Mouse (Mus musculus): Measurements from ENCODE around the gene Tomm20. TPM values are rescaled to one million over a fixed set of nuclear protein-coding genes. Genes with fewer than 3 reads are reported as not detected.

Gene Tomm20
- total and polyA plus RNA-seq, 2 experiments: 22.6 to 233 TPM

DNA sequence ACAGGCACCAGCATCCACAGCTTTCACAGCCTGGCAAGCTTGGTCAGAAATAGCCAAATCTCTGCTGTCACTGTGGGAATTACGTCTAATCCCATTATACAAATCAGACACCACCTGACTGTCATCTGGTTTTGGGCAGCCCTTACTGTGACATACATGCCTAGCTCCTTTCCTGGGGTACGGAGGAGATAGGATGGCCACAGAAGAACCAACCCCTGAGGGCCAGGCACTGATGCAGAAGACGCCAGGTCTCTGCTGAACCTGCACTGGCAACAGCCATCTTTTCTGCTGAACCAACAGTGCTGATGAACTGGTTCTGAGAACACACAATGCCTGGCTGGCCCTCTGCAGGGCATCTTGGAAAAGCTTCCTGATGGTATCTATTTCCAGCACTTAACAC lies 8.3 kb downstream of the Tomm20 start:
- H3K27me3 ChIP-seq (ENCODE audit: control insufficient read depth, insufficient read depth, low read length): no peaks in the 10 kb centered on the region
- H3K36me3 ChIP-seq (ENCODE audit: control insufficient read depth, insufficient read depth, low read length): peaks cover 49% of the 10 kb centered on the region
- TF ChIP-seq CTCF (IDR thresholded peaks at IDR 0.05; ENCODE audit: low read depth, low read length) (no peak), POLR2A (IDR thresholded peaks at IDR 0.05; ENCODE audit: extremely low read depth, insufficient read depth, low read length) (no peak)
- no peak overlapping the region for H3K4me3 ChIP-seq (ENCODE audit: insufficient read depth, low read depth, low read length)
- 91% methylated on average over 3 of the region's 3 CpGs for WGBS
- H3K4me1 ChIP-seq (ENCODE audit: control insufficient read depth, insufficient read depth, low read length): peaks cover 10% of the 10 kb centered on the region; the same call in 1 of the 2 replicates
- DNase-seq (ENCODE audit: extremely low read depth, low read depth, low spot score): no peak
- H3K27ac ChIP-seq (replicated peaks; ENCODE audit: insufficient read depth, low read depth, low read length): no peak overlapping the region
- no peak overlapping the region for H3K9ac ChIP-seq (ENCODE audit: low read depth, low read length)
- H3K79me2 ChIP-seq (ENCODE audit: control insufficient read depth, insufficient read depth, low read length): peaks cover 10% of the 10 kb centered on the region; the same call in 1 of the 2 replicates

DNA sequence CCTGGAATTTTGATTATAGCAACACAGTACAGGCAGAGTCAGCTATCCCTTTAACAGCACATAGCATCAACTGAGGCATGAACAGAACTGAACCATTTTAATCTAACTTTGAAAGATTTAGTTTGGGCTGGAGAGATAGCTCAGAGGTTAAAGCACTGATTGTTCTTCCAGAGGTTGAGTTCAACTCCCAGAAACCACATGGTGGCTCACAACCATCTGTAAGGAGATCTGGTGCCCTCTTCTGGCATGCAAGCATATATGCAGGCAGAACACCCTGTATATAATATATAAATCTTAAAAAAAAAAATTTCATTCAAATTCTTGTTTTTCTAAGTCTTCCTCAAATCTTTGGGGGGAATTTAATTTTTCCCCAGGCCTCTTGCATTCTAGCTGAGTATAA lies 9.7 kb downstream of the Tomm20 start:
- H3K27ac ChIP-seq (replicated peaks; ENCODE audit: insufficient read depth, low read depth, low read length): no peak overlapping the region
- no peak overlapping the region for H3K4me3 ChIP-seq (ENCODE audit: insufficient read depth, low read depth, low read length)
- peaks cover 56% of the 10 kb centered on the region for H3K36me3 ChIP-seq (ENCODE audit: control insufficient read depth, insufficient read depth, low read length)
- H3K27me3 ChIP-seq (ENCODE audit: control insufficient read depth, insufficient read depth, low read length): no peaks in the 10 kb centered on the region
- H3K9ac ChIP-seq (ENCODE audit: low read depth, low read length): no peak overlapping the region
- no peaks in the 10 kb centered on the region; the same call in 1 of the 2 replicates for H3K79me2 ChIP-seq (ENCODE audit: control insufficient read depth, insufficient read depth, low read length)
- peak; percentile 44 for TF ChIP-seq CTCF (IDR thresholded peaks at IDR 0.05; ENCODE audit: low read depth, low read length)
- TF ChIP-seq POLR2A (IDR thresholded peaks at IDR 0.05; ENCODE audit: extremely low read depth, insufficient read depth, low read length): no peak
- peaks cover 7% of the 10 kb centered on the region; the same call in 1 of the 2 replicates for H3K4me1 ChIP-seq (ENCODE audit: control insufficient read depth, insufficient read depth, low read length)
- DNase-seq (ENCODE audit: extremely low read depth, low read depth, low spot score): peak; percentile 22

DNA sequence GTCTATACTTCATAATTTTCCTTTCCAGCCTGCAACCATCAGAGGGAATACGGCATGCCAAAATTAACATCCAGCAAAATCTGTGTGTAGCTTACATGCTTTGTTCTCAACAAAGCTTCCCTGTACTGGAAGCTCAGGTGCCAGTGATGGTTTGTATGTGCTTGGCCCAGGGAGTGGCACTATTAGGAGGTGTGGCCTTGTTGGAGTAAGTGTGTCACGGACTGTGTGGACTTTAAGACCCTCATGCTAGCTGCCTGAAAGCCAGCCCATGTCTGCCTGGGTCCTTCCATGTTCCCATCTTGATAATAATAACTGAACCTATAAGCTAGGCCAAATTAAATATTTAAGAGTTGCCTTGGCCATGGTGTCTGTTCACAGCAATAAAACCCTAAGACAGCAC lies 10.3 kb downstream of the Tomm20 start:
- no peak overlapping the region for H3K9ac ChIP-seq (ENCODE audit: low read depth, low read length)
- no peaks in the 10 kb centered on the region for H3K27me3 ChIP-seq (ENCODE audit: control insufficient read depth, insufficient read depth, low read length)
- no peak overlapping the region for H3K4me3 ChIP-seq (ENCODE audit: insufficient read depth, low read depth, low read length)
- TF ChIP-seq CTCF (IDR thresholded peaks at IDR 0.05; ENCODE audit: low read depth, low read length) (no peak), POLR2A (IDR thresholded peaks at IDR 0.05; ENCODE audit: extremely low read depth, insufficient read depth, low read length) (no peak)
- no peak overlapping the region for H3K27ac ChIP-seq (replicated peaks; ENCODE audit: insufficient read depth, low read depth, low read length)
- H3K79me2 ChIP-seq (ENCODE audit: control insufficient read depth, insufficient read depth, low read length): no peaks in the 10 kb centered on the region; the same call in 1 of the 2 replicates
- DNase-seq (ENCODE audit: extremely low read depth, low read depth, low spot score): no peak
- peaks cover 57% of the 10 kb centered on the region for H3K36me3 ChIP-seq (ENCODE audit: control insufficient read depth, insufficient read depth, low read length)
- WGBS: 83% methylated on average over 2 of the region's 2 CpGs
- peaks cover 7% of the 10 kb centered on the region; the same call in 1 of the 2 replicates for H3K4me1 ChIP-seq (ENCODE audit: control insufficient read depth, insufficient read depth, low read length)

DNA sequence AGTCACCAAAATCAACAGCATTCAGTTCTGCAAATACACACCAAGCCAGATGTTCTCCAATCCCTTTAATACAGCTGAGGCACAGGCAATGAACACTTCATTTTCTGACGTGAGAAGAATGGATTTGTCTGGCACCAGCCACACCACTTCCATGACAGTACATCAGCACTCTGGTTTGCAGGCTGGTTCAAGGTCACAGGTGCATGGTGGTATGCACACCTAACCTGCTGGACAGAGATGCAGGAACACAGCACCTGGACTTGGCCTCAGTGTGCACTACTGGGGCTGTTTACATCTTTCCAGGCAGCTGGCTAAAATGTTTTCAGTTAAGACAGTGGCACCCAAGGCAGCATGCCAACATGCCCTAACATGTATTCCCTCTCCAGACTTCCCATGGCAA lies 13.0 kb downstream of the Tomm20 start:
- H3K9ac ChIP-seq (ENCODE audit: low read depth, low read length): no peak overlapping the region
- no peaks in the 10 kb centered on the region for H3K27me3 ChIP-seq (ENCODE audit: control insufficient read depth, insufficient read depth, low read length)
- no peak overlapping the region for H3K27ac ChIP-seq (replicated peaks; ENCODE audit: insufficient read depth, low read depth, low read length)
- no peak overlapping the region for H3K4me3 ChIP-seq (ENCODE audit: insufficient read depth, low read depth, low read length)
- TF ChIP-seq CTCF (IDR thresholded peaks at IDR 0.05; ENCODE audit: low read depth, low read length) (no peak), POLR2A (IDR thresholded peaks at IDR 0.05; ENCODE audit: extremely low read depth, insufficient read depth, low read length) (no peak)
- H3K36me3 ChIP-seq (ENCODE audit: control insufficient read depth, insufficient read depth, low read length): peaks cover 37% of the 10 kb centered on the region
- WGBS: 49% methylated on average over 1 of the region's 1 CpGs
- DNase-seq (ENCODE audit: extremely low read depth, low read depth, low spot score): no peak
- H3K4me1 ChIP-seq (ENCODE audit: control insufficient read depth, insufficient read depth, low read length): peaks cover 10% of the 10 kb centered on the region
- no peaks in the 10 kb centered on the region; the same call in 1 of the 2 replicates for H3K79me2 ChIP-seq (ENCODE audit: control insufficient read depth, insufficient read depth, low read length)

DNA sequence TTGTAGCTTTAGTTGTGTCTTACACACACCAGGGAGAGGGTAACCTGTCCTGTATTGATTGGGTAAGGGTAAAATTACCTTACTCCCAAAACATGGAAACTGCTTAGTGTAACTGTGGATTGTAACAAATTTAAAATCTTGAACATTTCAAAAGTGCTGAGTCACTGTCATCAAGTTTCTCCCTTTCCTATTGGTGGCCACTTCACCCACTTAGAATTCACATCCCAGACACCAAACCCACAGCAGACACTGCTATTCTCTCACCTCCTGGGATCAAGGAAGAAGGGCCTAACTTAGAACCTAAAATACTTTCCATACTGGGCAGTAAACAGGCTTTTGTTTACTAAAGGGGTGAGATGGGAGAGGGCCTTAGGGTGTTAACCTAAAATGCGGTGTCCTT lies 13.4 kb downstream of the Tomm20 start:
- H3K4me1 ChIP-seq (ENCODE audit: control insufficient read depth, insufficient read depth, low read length): peaks cover 10% of the 10 kb centered on the region
- 38% methylated on average over 1 of the region's 1 CpGs for WGBS
- peak; percentile 38 for DNase-seq (ENCODE audit: extremely low read depth, low read depth, low spot score)
- no peak for TF ChIP-seq CTCF (IDR thresholded peaks at IDR 0.05; ENCODE audit: low read depth, low read length)
- TF ChIP-seq POLR2A (IDR thresholded peaks at IDR 0.05; ENCODE audit: extremely low read depth, insufficient read depth, low read length): no peak
- no peaks in the 10 kb centered on the region for H3K27me3 ChIP-seq (ENCODE audit: control insufficient read depth, insufficient read depth, low read length)
- H3K4me3 ChIP-seq (ENCODE audit: insufficient read depth, low read depth, low read length): no peak overlapping the region
- H3K9ac ChIP-seq (ENCODE audit: low read depth, low read length): no peak overlapping the region
- no peaks in the 10 kb centered on the region for H3K79me2 ChIP-seq (ENCODE audit: control insufficient read depth, insufficient read depth, low read length)
- H3K36me3 ChIP-seq (ENCODE audit: control insufficient read depth, insufficient read depth, low read length): peaks cover 34% of the 10 kb centered on the region
- H3K27ac ChIP-seq (replicated peaks; ENCODE audit: insufficient read depth, low read depth, low read length): no peak overlapping the region

DNA sequence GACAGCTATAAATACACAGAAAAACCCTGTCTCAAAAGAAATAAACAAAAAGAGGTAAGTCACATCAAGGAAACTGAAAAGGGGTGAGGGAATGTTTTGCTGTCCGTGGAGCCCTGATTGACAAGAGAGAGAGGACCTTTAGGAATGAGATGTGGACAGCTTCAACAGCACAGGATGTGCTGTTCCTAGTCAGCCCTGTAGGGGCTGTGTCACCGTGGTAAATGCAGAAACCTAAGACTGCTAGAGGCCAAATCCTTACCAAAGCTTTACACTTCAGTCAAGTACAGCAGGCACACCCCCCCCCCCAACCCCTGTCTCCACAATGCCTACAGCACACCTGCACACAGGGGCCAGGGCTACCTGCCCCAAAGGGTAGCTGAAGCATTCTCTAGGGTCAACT lies 13.9 kb downstream of the Tomm20 start:
- Histone ChIP-seq H3K4me3 (ENCODE audit: insufficient read depth, low read depth, low read length) (no peak overlapping the region), H3K27ac (replicated peaks; ENCODE audit: insufficient read depth, low read depth, low read length) (no peak overlapping the region), H3K4me1 (ENCODE audit: control insufficient read depth, insufficient read depth, low read length) (peaks cover 10% of the 10 kb centered on the region), H3K9ac (ENCODE audit: low read depth, low read length) (no peak overlapping the region), H3K27me3 (ENCODE audit: control insufficient read depth, insufficient read depth, low read length) (no peaks in the 10 kb centered on the region), H3K79me2 (ENCODE audit: control insufficient read depth, insufficient read depth, low read length) (no peaks in the 10 kb centered on the region), H3K36me3 (ENCODE audit: control insufficient read depth, insufficient read depth, low read length) (peaks cover 33% of the 10 kb centered on the region)
- DNase-seq (ENCODE audit: extremely low read depth, low read depth, low spot score): no peak
- TF ChIP-seq CTCF (IDR thresholded peaks at IDR 0.05; ENCODE audit: low read depth, low read length) (no peak), POLR2A (IDR thresholded peaks at IDR 0.05; ENCODE audit: extremely low read depth, insufficient read depth, low read length) (no peak)
- 36% methylated on average over 2 of the region's 2 CpGs for WGBS
